Mouse (Mus musculus): ENCODE data around the gene Myl6.

Myl6 gene

DNA sequence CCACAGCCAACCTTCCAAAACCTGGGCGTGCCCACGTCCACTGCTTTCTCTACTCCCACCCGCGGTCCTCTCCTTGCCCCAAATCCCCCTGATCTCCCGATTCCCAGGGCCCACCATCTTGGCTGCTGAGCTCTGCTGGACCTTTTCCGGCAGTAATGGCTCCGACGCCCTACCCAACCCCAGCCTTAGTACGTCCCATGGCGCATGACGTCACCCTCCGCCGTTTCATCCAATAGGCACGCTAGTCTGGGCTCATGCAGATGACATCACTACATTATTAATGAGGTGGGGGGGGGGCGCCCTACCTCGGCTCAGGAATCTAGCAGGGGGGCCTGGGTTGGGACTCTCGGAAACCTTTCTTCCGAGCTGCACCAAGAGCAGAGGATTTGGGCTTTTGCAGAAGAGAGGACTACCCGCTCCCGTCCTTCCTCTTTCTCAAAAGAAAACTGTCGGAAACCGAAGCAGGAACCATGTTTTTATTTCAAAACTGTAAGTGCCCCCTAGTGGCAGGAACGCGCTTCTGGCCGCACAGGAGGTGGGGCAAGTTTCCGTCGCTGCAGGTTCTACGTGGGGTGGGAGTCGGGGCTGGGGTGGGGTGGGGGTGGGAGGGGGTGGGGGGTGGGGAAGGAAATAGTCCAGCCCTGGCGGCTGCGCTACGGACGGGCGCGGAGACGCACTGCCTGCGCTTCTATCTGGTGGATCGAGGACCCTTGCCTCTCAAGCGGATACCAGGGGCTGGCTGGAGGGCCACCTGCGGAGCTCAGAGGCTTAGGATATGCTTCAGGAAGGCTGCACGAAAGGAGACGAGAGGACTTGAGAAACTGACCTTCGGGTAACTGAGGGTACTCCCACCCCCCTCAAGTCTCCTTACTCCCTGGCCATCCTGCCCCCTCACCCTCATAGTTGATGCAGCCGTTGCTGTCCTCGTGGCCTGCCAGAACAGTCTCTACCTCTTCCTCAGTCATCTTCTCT is at the start of gene Myl6:
Myl6 (minus strand) TSS at position 451 of the 972 bp plus-strand sequence.
- DNase-seq (ENCODE audit: extremely low read depth, low read depth) = peak; percentile 95

DNA sequence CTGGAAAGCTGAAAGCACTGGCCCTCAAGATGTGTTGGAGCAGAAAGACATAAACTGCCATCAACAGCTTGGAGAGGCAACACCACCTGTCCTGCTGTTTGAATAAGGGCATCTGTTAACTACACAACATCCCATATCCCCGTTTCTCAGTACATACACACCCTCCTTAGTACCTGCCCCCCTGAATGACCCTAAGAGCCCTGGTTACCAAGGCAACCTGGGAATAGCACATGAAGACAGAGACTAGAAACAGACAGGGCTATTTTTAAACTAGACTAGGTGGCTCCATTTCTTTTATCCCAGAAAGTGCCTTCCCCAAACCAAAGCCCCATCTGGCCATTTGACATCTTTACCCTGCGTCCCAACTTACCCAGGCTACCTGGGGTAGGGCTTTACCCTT is 49.2 kb upstream of the Myl6 start:
- DNase-seq (ENCODE audit: extremely low read depth, low read depth) = no peak

DNA sequence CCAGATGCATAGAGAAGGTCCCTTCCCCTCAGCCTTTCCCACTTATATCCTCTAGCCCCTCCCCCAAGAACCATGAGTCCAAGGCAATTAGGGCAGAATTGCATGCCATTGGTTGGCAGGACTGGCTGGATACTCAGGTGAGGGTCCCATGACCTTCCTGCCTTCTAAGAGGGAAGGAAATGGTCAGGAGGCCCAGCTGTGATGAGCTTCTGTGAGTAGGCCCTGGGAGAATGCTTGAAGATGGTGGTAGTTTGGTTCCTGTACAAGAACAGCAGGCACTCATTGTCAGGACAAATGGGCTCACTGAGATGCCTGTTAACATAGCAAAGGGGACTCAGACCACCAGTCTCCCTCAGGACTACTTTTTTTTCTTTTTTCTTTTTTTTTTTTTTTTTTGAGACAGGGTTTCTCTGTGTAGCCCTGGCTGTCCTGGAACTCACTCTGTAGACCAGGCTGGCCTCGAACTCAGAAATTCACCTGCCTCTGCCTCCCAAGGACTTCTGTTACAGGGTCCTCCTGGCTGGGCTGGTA is 44.5 kb upstream of the Myl6 start:
- no peak for DNase-seq (ENCODE audit: extremely low read depth, low read depth)

DNA sequence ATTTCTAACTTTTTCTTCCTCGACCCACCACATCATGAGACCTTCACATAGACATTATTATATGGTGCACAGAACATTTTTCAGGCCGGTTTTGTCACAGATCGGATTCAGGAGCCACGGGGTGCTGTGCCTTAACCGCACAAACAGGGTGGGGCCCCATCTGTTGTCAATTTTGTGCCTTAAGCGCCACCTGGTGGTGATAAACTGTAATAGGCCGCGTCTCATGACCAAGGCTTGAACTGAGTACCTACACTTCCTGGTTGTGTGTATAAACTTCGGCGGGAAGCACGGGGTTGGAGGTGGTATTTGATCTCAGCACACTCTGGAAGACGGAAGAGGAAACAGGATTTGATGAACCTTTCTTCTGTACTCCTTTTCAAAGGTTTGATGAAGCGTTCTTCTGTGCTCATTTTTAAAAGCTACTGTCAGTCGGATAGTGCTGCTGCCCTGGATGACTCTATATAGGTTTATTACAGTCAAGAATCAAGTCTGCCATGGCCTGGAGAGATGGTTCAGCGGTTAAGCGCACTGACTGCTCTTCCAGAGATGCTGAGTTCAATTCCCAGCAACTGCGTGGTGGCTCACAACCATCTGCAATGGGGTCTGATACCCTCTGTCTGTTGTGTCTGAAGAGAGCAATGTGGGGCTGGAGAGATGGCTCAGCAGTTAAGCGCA is 42.5 kb upstream of the Myl6 start:
- peak; percentile 96 for DNase-seq (ENCODE audit: extremely low read depth, low read depth)

DNA sequence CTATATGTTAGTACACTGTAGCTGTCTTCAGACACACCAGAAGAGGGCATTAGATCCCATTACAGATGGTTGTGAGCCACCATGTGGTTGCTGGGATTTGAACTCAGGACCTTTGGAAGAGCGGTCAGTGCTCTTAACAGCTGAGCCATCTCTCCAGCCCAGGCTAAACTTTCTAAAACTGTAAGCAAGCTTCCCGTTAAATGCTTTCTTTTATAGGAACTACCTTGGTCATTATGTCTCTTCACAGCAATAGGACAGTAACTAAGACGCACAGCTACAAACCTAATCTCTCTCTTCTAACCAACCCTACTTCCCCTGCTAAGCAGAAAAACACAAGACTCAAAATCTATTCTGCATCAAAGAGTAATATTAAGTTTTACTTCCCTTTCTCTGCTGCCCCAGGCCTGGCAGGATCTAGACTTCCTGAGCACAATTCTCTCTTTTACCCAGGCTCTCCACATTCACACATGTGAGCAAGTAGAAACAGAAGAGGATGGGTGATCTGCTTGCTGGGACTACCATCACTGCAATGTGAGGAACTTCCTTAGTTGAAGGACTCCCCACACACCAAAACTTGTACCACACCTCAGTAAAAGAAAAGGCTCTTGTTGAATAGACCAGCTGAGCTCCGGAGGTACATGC is 41.8 kb upstream of the Myl6 start:
- DNase-seq (ENCODE audit: extremely low read depth, low read depth) = peak; percentile 71

DNA sequence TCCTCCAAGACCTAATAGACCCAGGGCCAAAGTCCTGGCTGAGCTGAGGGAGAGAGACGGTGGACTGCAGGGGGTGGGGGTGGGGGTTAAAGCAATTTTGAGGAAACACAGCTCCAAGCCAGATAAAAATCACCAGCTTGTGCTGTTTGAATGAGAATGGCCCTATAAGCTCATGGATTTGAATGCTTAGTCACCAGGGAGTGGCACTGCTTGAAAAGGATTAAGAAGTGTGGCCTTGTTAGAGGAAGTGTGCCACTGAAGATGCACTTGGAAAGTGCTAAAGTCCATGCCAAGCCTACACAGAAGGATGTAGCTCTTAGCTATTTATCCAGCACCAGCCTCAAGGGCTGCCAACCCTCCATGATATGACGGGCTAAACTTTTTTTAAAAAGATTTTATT is 41.3 kb upstream of the Myl6 start:
- peak; percentile 68 for DNase-seq (ENCODE audit: extremely low read depth, low read depth)

DNA sequence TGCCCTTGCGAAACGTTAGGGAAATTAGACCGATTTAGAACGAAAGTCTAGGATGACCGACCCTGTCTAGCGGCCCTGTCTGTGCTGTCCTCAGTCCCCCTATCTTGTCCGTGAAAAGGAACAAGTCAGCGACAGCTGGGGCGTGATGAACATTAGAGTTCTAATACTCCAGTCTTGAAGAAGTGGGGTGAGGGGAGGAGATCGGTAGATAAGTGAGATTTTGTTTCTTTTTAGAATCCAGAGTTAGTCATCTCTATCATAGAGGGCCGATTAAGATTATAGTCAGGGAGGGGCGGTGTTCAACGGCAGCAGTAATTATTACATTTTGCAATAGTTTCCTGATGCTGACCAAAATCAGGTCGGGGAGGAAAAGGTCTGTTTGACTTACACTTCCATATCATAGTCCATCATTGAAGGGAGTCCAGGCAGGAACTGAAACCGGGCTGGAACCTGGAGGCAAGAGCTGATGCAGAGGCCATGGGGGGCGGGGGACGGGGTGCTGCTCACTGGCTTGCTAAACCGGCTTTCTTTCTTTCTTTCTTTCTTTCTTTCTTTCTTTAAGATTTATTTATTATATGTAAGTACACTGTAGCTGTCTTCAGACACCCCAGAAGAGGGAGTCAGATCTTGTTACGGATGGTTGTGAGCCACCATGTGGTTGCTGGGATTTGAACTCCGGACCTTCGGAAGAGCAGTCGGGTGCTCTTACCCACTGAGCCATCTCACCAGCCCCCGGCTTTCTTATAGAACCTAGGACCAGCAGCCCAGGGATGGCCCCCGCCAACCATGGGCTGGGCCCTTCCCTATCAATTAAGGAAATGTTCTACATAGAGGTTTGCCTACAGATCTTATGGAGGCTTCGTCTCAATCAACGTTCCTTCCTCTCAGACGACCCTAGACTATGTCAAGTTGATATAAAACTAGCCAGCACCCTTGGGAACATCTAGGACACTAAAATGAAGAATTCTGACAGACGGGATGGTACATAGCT is 32.7 kb upstream of the Myl6 start:
- DNase-seq (ENCODE audit: extremely low read depth, low read depth) = peak; percentile 23

DNA sequence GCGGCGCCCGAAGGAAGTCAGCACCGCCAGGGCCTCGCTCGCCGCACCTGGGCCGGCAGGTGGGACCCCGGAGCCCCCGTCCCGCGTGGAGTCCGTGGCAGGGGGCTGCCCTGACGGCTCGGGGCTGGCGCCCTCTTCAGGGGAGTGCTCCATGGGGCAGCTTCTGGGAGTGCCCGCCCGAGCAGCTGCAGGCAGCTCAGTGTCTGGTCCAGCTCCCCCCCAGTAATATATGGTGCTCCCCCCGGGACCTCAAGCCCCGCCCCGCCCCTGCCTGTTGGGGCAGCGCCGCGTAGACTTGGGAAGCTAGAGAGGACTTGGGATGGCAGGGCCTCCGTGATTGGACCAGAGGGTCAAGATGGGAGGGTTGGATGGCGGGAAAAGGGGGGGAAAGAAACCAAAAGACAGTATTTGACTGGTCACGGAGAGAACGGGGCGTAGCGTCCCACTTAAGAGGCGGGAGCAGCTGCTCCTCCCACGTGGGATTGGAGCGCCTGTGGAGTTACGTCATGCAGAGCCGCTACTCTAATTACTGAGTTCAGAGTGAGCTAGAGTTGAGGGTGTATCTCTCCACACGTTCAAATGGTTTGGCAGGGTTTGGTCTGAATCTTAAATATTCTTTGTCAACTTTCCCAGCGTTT is 31.8 kb upstream of the Myl6 start, which contains the start of gene Esyt1:
Esyt1 (minus strand) TSS at position 201 of the 638 bp plus-strand sequence.
- DNase-seq (ENCODE audit: extremely low read depth, low read depth) = peak; percentile 100

DNA sequence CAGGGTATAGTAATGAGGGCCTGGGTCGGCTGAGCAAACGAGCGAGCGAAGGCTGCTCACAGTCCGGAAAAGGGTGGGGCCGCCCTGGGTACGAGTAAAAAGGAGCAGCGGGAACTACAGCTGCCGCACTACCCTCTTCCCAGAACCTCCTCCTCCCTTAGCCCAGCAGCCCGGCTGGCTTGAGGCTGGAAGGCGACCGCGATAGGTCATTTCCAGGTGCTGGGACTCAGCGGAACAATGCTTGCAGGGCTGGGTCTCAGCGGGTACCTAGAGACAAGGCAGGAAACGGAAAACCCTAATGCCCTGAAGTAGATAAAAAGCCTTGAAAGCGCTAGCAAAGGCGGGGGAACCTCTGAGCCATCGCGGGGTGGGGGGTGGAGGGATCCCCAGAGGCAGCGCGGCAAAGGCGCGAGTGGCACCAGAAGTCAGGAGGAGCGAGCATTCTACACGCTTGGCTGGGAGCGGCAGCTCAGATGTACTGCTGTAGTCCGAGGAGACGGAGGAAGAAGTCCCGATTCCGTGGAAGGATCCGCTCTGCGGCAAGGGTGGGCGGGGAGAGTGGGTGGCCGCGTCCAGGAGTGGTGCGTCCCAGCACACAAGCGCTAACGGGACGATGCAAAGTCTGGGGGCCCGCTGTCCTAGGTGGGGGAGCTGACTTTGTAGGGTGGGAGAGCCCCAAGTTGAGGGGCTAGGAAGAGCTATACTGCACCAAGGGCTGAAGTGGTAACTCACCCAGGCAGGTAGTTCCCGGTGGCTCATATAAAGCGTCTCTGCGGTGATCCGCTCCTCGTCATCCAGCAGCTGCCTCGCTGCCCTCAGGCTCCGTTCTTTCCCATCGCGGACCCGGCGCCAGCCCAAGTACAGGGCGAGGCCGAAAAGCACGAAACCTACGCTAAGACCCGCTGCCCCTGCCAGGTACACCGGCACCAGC is 31.1 kb upstream of the Myl6 start:
- peak; percentile 68 for DNase-seq (ENCODE audit: extremely low read depth, low read depth)

DNA sequence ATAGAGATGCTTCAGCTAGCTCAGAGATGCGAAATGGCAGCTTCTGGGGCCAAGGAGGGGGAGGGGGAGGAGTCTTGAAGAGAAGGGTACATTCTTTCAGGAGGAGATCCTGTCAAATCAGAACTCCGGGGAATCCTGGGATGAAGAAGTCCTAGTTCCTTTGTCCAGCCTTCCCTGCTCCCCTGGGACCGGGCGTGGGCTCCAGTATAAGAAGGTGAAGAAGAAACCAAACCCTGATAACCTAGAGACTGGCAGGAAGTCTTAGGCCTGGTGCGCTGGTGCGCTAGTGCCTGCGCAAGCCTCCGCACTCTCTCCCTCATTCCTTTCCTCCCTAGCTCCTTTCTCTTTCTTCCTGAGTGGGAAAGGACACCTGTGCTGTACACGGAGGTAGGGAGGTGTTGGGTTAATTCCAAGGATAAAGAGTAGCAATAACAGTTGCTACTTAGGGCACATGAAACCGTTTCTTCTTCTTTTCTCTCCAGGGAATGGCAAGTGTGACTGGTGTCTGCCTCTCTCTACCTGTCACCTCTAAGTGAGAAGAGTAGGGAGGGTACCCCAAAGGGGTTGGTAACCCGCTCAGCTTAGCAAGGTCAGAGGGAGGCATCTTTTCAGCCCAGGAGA is 30.3 kb upstream of the Myl6 start:
- peak; percentile 25 for DNase-seq (ENCODE audit: extremely low read depth, low read depth)

DNA sequence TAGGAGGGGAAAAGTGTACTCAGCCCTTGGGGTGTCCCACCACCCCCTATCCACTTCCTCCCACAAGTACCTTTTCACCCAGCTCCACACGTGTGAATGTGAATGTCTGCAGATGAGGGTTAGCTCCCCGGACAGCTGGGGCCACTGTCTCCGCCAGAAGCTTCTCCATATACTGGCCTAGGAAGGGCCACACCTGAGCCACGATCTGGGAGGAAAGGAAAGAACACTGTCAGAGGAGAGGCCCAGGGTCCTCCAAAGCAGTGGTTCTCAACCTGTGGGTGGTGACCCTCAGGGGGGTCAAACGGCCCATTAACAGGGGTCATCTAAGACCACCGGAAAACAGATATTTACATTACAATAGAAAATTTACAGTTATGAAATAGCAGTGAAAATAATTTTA is 28.4 kb upstream of the Myl6 start:
- DNase-seq (ENCODE audit: extremely low read depth, low read depth) = no peak

DNA sequence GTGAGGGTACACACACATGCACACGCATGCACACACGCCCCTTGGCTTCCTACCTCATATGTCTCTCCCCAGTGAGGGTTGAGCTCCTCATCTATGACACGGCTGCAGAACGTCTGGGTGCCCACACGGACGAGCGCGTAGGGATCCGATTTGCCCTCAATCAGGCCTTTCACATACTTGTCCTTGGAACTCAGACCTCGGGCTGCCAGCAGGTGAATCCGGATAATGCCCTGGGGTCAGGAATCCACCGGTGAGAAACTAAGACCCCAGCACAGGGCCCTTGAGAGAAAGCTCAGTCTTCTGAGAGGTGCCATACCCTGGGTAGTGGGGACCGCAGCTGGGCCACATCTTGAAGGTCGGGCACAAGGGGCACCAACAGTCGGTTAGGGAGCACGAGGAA is 26.6 kb upstream of the Myl6 start:
- no peak for DNase-seq (ENCODE audit: extremely low read depth, low read depth)

DNA sequence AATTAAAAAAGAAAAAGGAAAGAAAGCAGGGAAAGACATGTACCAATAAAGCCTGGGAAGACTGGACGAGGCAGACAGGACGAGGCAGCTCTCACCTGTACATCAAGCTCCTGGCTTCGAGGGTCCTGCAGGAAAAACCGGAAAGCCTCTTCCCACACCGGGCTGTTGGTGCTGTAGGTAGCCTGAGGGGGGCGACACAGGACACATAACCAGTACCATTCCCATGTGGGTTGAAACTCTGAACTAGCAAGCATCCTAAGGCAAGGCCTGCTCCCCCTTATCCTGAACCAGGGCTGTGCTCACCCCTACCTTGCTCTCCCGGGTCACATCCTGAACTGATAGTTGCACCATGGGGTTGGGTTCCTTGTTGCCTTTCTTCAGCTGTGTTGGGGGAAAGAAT is 24.9 kb upstream of the Myl6 start:
- DNase-seq (ENCODE audit: extremely low read depth, low read depth) = no peak

DNA sequence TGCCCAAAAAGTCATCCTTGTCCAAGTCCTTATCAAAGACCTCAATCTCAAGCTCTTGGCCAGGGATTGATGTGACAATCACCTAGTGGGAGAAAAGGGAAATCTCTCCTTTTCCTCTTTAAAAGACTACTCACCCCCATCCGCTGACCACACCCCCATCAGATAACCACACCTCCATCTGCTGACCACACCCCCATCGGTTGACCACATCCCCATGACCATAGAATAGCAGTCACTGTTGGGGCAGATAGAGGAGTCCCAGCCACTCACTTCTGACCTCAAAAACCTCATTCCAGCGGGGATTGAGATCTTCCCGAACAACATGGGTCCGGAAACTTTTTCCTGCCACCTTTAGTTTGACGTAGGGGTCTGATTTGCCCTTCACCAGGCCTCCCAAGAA is 22.7 kb upstream of the Myl6 start:
- no peak for DNase-seq (ENCODE audit: extremely low read depth, low read depth)

DNA sequence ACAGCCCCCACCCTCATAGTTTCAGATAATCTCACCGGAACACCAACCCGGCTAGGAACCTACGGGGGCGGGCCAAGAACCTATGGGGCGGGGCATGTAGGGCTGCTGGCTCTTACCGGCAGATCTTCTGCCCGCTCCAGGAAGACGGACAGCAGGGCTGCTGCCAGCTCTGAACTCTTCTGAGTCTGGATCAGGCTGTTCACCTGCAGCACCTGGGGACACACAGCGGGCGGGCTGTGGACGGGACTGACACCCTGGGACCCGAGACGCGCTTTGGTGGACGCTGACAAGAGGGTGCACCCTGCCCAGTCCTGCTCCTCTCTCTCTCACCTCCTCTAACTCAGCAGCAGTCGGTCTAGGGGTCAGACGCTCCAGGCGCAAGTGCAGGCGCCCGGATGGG is 22.1 kb upstream of the Myl6 start:
- no peak for DNase-seq (ENCODE audit: extremely low read depth, low read depth)

DNA sequence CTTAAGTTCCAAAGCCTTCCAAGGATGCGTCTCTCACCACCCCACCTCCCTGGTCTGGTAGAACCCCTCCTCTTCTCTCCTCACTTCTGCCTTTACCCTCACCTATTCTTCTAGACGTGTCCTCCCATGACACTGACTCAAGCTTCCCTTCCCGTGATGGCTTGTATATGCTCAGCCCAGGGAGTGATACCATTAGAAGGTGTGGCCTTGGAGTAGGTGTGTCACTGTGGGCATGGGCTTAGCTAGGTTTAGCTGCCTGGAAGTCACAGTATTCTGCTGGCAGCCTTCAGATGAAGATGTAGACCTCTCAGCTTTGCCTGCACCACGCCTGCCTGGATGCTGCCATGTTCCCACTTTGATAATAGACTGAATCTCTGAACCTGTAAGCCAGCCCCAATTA is 21.1 kb upstream of the Myl6 start:
- DNase-seq (ENCODE audit: extremely low read depth, low read depth) = no peak

DNA sequence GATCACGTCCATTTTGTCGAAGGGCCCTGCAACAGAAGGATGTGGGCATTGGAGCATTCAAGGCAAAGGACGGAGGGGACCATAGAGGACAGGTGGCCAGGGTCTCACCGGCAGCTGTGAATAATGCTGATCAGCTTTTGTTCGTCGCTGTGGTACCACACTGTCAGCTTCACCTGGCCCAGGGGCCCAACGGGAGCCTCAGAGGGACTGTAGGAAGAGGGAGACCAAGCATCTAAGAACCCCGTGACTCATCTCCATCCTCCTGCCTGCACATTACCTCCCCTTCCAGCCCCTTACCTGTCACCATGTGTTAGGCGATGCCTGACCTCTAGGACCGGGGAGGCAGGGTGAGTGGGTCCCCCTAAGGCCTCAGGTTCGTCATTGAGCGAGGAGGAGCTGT is 17.8 kb upstream of the Myl6 start:
- no peak for DNase-seq (ENCODE audit: extremely low read depth, low read depth)

DNA sequence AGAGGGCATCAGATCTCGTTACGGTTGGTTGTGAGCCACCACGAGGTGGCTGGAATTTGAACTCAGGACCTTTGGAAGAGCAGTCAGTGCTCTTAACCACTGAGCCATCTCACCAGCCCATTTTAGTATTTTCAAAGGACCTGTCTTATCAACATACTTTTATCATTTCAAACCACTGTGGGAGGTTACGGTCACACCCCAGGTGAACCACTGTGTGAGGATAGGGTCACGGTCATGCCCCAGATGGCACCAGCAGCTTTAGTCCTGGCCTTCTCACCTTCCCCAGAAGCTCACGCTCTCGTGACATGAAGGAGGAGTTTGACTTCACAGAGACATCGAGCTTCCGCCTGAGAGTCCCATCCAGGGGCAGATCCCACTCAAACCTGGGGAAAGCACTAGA is 17.2 kb upstream of the Myl6 start:
- no peak for DNase-seq (ENCODE audit: extremely low read depth, low read depth)

DNA sequence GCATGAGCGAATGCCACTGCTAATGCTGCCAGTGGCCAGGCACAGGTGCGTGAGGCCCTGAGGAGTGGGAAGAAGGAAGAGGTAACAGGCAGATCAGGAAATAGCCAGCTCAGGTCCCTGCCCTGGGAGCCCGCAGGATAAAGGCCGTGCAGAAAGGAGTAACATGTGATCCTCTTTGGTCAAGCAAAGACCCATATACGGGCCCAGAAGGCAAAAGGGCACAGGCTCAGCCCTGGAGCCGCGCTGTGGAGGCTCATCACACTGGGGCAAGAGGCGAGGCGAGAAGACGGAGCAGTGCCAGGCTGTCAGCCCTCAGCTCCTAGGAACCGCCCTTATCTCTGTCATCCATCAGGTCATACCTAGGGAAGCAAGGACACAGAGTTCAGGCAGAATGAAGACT is 16.4 kb upstream of the Myl6 start:
- DNase-seq (ENCODE audit: extremely low read depth, low read depth) = no peak

Data from MEL-GATA-1-ER (cell line).